In genomic region chr1:185216762-185217161, GRCm38 (mm10) we compare ENCODE assay signal across 21 mouse cellular contexts. TPM values are rescaled to one million over a fixed set of nuclear protein-coding genes. Genes with fewer than 3 reads are reported as not detected.
DNase-seq lines count a peak whose midpoint lies in the region; ATAC-seq and TF ChIP-seq lines count a peak whose summit lies in the region.
"Had no signal": no experiment of that assay in that cellular context is flagged by ENCODE, and none has a peak within 500 bp of the region (broad histone marks: within the 10 kb centered on the region; RNA-seq: fewer than 3 reads in every experiment).

No protein-coding gene starts in this region.

- no peaks in the 10 kb centered on the region for H3K9me3 ChIP-seq in liver, embryonic 13.5 days (replicated peaks)
- H3K9me3 ChIP-seq in liver, embryonic 16.5 days (replicated peaks; ENCODE audit: control insufficient read depth, low read length) = no peaks in the 10 kb centered on the region
- H3K9me3 ChIP-seq: forebrain, embryonic 12.5 days; limb, embryonic 15.5 days; megakaryocyte, embryonic 14.5 days; neural tube, embryonic 12.5 days had no signal

- peaks cover 4% of the 10 kb centered on the region for H3K36me3 ChIP-seq in heart, adult 2 months (ENCODE audit: control insufficient read depth, insufficient read depth, low read length)
- peaks cover 19% of the 10 kb centered on the region for H3K36me3 ChIP-seq in liver, embryonic 13.5 days
- H3K36me3 ChIP-seq in liver, embryonic 16.5 days (ENCODE audit: control insufficient read depth, insufficient read depth) = no peaks in the 10 kb centered on the region
- H3K36me3 ChIP-seq: limb, embryonic 15.5 days; neural tube, embryonic 12.5 days had no signal

- H3K9ac ChIP-seq in heart, adult 2 months (ENCODE audit: low read depth, low read length) = no peak overlapping the region
- no peak overlapping the region for H3K9ac ChIP-seq in liver, embryonic 13.5 days
- no peak overlapping the region for H3K9ac ChIP-seq in liver, embryonic 16.5 days (ENCODE audit: low read depth, low read length)
- H3K9ac ChIP-seq: forebrain, embryonic 12.5 days; limb, embryonic 15.5 days; neural tube, embryonic 12.5 days had no signal

- no peak for DNase-seq in heart, adult 2 months
- no peak for DNase-seq in heart, postnatal 36 days
- DNase-seq in liver, embryonic 13.5 days = no peak
- DNase-seq in liver = no peak
- DNase-seq in frontal cortex, adult 2 months (ENCODE audit: extremely low spot score in 1 of 2, low spot score in 1 of 2) = no peak
- no peak for DNase-seq in testis, postnatal 14 days (ENCODE audit: low spot score)
- DNase-seq: adrenal gland, adult 8-10 months; cerebellum, adult 2 months; gastrocnemius, postnatal 36 days; kidney, adult 9 months; layer of hippocampus, adult 9-11 months; lung, postnatal 10 days; right cerebral cortex, postnatal 25 days; thymus, postnatal 36 days had no signal

- H3K79me2 ChIP-seq in heart, adult 2 months (replicated peaks; ENCODE audit: control insufficient read depth, insufficient read depth, low read length) = peaks cover 5% of the 10 kb centered on the region; the same call in 1 of the 2 replicates

- H3K4me2 ChIP-seq in liver, embryonic 13.5 days = no peak overlapping the region
- no peak overlapping the region for H3K4me2 ChIP-seq in liver, embryonic 16.5 days (ENCODE audit: low read depth, low read length)
- H3K4me2 ChIP-seq: forebrain, embryonic 12.5 days; heart, embryonic 11.5 days; limb, embryonic 15.5 days; neural tube, embryonic 12.5 days had no signal

- no peaks in the 10 kb centered on the region for H3K27me3 ChIP-seq in heart, adult 2 months (ENCODE audit: control insufficient read depth, insufficient read depth, low read length)
- no peaks in the 10 kb centered on the region for H3K27me3 ChIP-seq in liver, embryonic 13.5 days
- no peaks in the 10 kb centered on the region for H3K27me3 ChIP-seq in liver, embryonic 16.5 days (ENCODE audit: control insufficient read depth, insufficient read depth, low read depth, low read length)
- H3K27me3 ChIP-seq: forebrain, embryonic 12.5 days; limb, embryonic 15.5 days; megakaryocyte, embryonic 14.5 days; neural tube, embryonic 12.5 days had no signal

- TF ChIP-seq EP300 in heart, adult 2 months (IDR thresholded peaks at IDR 0.05; ENCODE audit: insufficient read depth, low read depth, low read length) = no peak

- intact Hi-C loops in heart, adult 2 months (cut with DNase I) = no loop called here
- intact Hi-C loops in heart, postnatal 36 days (cut with DNase I) = no loop called here

- H3K27ac ChIP-seq in heart, adult 2 months = peak overlapping the region; percentile 23
- H3K27ac ChIP-seq in liver, embryonic 13.5 days = no peak overlapping the region
- no peak overlapping the region for H3K27ac ChIP-seq in liver, embryonic 16.5 days (ENCODE audit: low read length)
- H3K27ac ChIP-seq: forebrain, embryonic 12.5 days; hindbrain, postnatal 0 days; limb, embryonic 15.5 days; neural tube, embryonic 12.5 days had no signal

- 43% methylated on average over 2 of the region's 2 CpGs for WGBS in heart, adult 2 months
- whole genome bisulfite sequencing in liver, embryonic 13.5 days (ENCODE audit: insufficient replicate concordance) = 50% methylated on average over 2 of the region's 2 CpGs
- WGBS in liver, embryonic 16.5 days (ENCODE audit: insufficient replicate concordance) = 44% methylated on average over 2 of the region's 2 CpGs

- TF ChIP-seq POLR2A in heart, adult 2 months (IDR thresholded peaks at IDR 0.05; ENCODE audit: insufficient read depth, low read depth, low read length) = no peak

- ATAC-seq in liver, embryonic 13.5 days (ENCODE audit: low read depth) = peak; percentile 62; the same call in 1 of the 2 replicates
- peak; percentile 73 for ATAC-seq in liver, embryonic 16.5 days (ENCODE audit: low read depth)
- ATAC-seq: hindbrain, postnatal 0 days had no signal

- TF ChIP-seq CTCF in heart, adult 2 months (IDR thresholded peaks at IDR 0.05) = no peak

- peaks cover 11% of the 10 kb centered on the region for H3K4me1 ChIP-seq in heart, adult 2 months (ENCODE audit: control insufficient read depth, insufficient read depth, low read length)
- peaks cover 7% of the 10 kb centered on the region; the same call in 1 of the 2 replicates for H3K4me1 ChIP-seq in liver, embryonic 13.5 days (replicated peaks)
- H3K4me1 ChIP-seq in liver, embryonic 16.5 days (ENCODE audit: control insufficient read depth, low read depth, low read length) = no peaks in the 10 kb centered on the region; the same call in 1 of the 2 replicates
- H3K4me1 ChIP-seq: forebrain, embryonic 12.5 days had no signal

- H3K4me3 ChIP-seq in heart, adult 2 months = no peak overlapping the region
- no peak overlapping the region for H3K4me3 ChIP-seq in liver, embryonic 13.5 days (replicated peaks)
- H3K4me3 ChIP-seq in liver, embryonic 16.5 days (ENCODE audit: low read depth, low read length) = no peak overlapping the region
- H3K4me3 ChIP-seq: forebrain, embryonic 12.5 days; limb, embryonic 15.5 days; megakaryocyte, embryonic 14.5 days; neural tube, embryonic 12.5 days had no signal

RNA-seq across cellular contexts. Expression of gene Rab3gap2, which starts 12.8 kb away (rescaled TPM):
- total RNA-seq in heart, adult 2 months (2021) = 10 to 100 TPM; 19.9 to 20.2 TPM
- polyA plus RNA-seq in heart, adult 2 months (2012; rRNA removed) = 10.3 and 12.0 TPM in 2 replicates
- 10 to 100 TPM; 21.5 to 22.9 TPM for total RNA-seq in heart, postnatal 36 days (2021)
- polyA plus RNA-seq in liver, embryonic 13.5 days (2015; fragmentation: Nextera tagmentation; extraction: Ambion mirVana) = 12.2 and 15.2 TPM in 2 replicates
- 13.4 and 13.8 TPM in 2 replicates for polyA plus RNA-seq in liver, embryonic 16.5 days (2015; fragmentation: Nextera tagmentation; extraction: Ambion mirVana)
- 51.2 and 53.8 TPM in 2 replicates for polyA plus RNA-seq in frontal cortex, adult 2 months (2012; rRNA removed)
